Mouse (Mus musculus) pancreas, adult 10 weeks (tissue): ENCODE data around the gene Homer2. TPM values are rescaled to one million over a fixed set of nuclear protein-coding genes. Genes with fewer than 3 reads are reported as not detected.

ENCODE experiments used
- polyA plus RNA-seq: library from polyadenylated mRNA; stranded (reverse); fragments of 350-450 nt; fragmentation: Illumina TruSeq; extraction: RNeasy Lipid Tissue Mini Kit (QIAGEN cat#74804); gene quantifications from one replicate; pipeline ENCODE4 v1.2.3, GENCODE M21; 2015; ENCODE audit warnings: low read depth, low replicate concordance; ENCODE audit not compliant: insufficient read depth

Homer2 gene
- polyA plus RNA-seq, result 10.9 TPM

GRCm38 (mm10) chr7:81707471-81708140, at the start of gene Homer2:
Homer2 (minus strand) TSS chr7:81707527.

GRCm38 (mm10) chr7:81571108-81571940, 136.0 kb downstream of the Homer2 start, which contains the start of gene Whamm:
Whamm (plus strand) TSS chr7:81571266.

GRCm38 (mm10) chr7:81566892-81567291, 140.4 kb downstream of the Homer2 start, which contains the start of gene Fsd2:
Fsd2 (minus strand) TSS chr7:81566944.

Other genes with a start within 250 kb of the Homer2 start
- 4.8 TPM for gene Ap3b2, start 213.6 kb downstream of the Homer2 start, polyA plus RNA-seq
- not detected for gene BC048679, start 209.2 kb downstream of the Homer2 start, polyA plus RNA-seq
- gene Fsd2, start 140.6 kb downstream of the Homer2 start, polyA plus RNA-seq, result not detected
- 5.9 TPM for gene Whamm, start 136.3 kb downstream of the Homer2 start, polyA plus RNA-seq
- 12.6 TPM for gene Ramac, start 55.4 kb upstream of the Homer2 start, polyA plus RNA-seq
- 9.5 TPM for gene 3110040N11Rik, start 82.0 kb upstream of the Homer2 start, polyA plus RNA-seq
- 10.4 TPM for gene Btbd1, start 121.9 kb upstream of the Homer2 start, polyA plus RNA-seq
- not detected for gene Gm10160, start 148.3 kb upstream of the Homer2 start, polyA plus RNA-seq
- gene Tm6sf1, start 151.5 kb upstream of the Homer2 start, polyA plus RNA-seq, result 7.8 TPM
- 2.3 TPM for gene Hdgfl3, start 226.9 kb upstream of the Homer2 start, polyA plus RNA-seq